Mouse (Mus musculus) olfactory bulb, adult 2 months (tissue): ENCODE results near the gene Mrpl24. TPM values are rescaled to one million over a fixed set of nuclear protein-coding genes. Genes with fewer than 3 reads are reported as not detected.

ENCODE experiments used
- H3K27ac ChIP-seq: fragments of 200-500 bp; 2 replicates; pipeline ENCODE4 v1.5.1; 2012; ENCODE audit warnings: low read depth, low read length; ENCODE audit not compliant: insufficient read depth
- H3K4me1 ChIP-seq: fragments of 200-500 bp; 2 replicates; pipeline ENCODE4 v1.6.1; 2012; ENCODE audit warnings: low read length; ENCODE audit not compliant: control insufficient read depth, insufficient read depth
- H3K4me3 ChIP-seq: fragments of 200-500 bp; 2 replicates; pipeline ENCODE4 v1.5.1; 2012; ENCODE audit warnings: mild to moderate bottlenecking, low read depth, low read length, moderate library complexity; ENCODE audit not compliant: insufficient read depth
- CTCF ChIP-seq: fragments of 200-500 bp; IDR thresholded peaks from 2 replicates; pipeline ENCODE4 v1.5.1; 2012; ENCODE audit warnings: low read depth, mild to moderate bottlenecking, low read length, moderate library complexity; ENCODE audit not compliant: insufficient read depth
- POLR2A ChIP-seq: fragments of 200-500 bp; IDR thresholded peaks from 2 replicates; pipeline ENCODE4 v1.6.1; 2012; ENCODE audit warnings: mild to moderate bottlenecking, low read depth, low read length, moderate library complexity; ENCODE audit not compliant: insufficient read depth
- WGBS: fragments of 180-500 bp; shearing (Covaris S2); methylation state at CpG from one replicate; pipeline ENCODE4 v1.1.7; 2018; 5-methylcytosine and 5-hydroxymethylcytosine counted together
- polyA plus RNA-seq: library from polyadenylated mRNA; stranded (reverse); fragments of >200 nt; gene quantifications from 2 replicates; pipeline ENCODE4 v1.2.4, GENCODE M21; 2012; ENCODE audit warnings: low replicate concordance; ENCODE audit not compliant: missing spikeins, insufficient read depth, insufficient read length

Mrpl24 gene
- polyA plus RNA-seq, 1 experiment: not detected

GRCm38 (mm10) chr3:87927452-87927851 is 8.1 kb downstream of the Mrpl24 start:
- Histone ChIP-seq H3K4me3 (no peak overlapping the region), H3K27ac (no peak overlapping the region), H3K4me1 (peaks cover 4% of the 10 kb centered on the region)
- TF ChIP-seq POLR2A (no peak), CTCF (no peak)
- WGBS: 90% methylated on average over 5 of the region's 5 CpGs

GRCm38 (mm10) chr3:87929341-87930077 is 10.2 kb downstream of the Mrpl24 start:
- TF ChIP-seq CTCF (no peak), POLR2A (no peak)
- Histone ChIP-seq H3K4me1 (peaks cover 5% of the 10 kb centered on the region), H3K27ac (peak overlapping the region; percentile 68; the same call in 1 of the 2 replicates), H3K4me3 (peak overlapping the region; percentile 81)
- 4% methylated on average over 26 of the region's 26 CpGs for WGBS

- Histone ChIP-seq H3K4me1 (peaks cover 8% of the 10 kb centered on the region), H3K27ac (peak within 1 kb of the TSS; percentile 68; the same call in 1 of the 2 replicates), H3K4me3 (peak within 1 kb of the TSS; percentile 81)
- WGBS: under 1% methylated on average over 78 of the region's 78 CpGs
- TF ChIP-seq CTCF: peak; percentile 86
- peak; percentile 50 for TF ChIP-seq POLR2A
Observed at GRCm38 (mm10) chr3:87930078-87930795, 10.9 kb downstream of the Mrpl24 start, which contains the start of the genes Isg20l2 and Rrnad1. Isg20l2 (plus strand) TSS chr3:87930314. Rrnad1 (minus strand) TSS chr3:87930717.

GRCm38 (mm10) chr3:87934026-87934425 is 14.7 kb downstream of the Mrpl24 start:
- Histone ChIP-seq H3K27ac (no peak overlapping the region), H3K4me1 (peaks cover 13% of the 10 kb centered on the region), H3K4me3 (no peak overlapping the region)
- WGBS: 46% methylated on average over 5 of the region's 5 CpGs
- TF ChIP-seq POLR2A: no peak
- no peak for TF ChIP-seq CTCF

DNA sequence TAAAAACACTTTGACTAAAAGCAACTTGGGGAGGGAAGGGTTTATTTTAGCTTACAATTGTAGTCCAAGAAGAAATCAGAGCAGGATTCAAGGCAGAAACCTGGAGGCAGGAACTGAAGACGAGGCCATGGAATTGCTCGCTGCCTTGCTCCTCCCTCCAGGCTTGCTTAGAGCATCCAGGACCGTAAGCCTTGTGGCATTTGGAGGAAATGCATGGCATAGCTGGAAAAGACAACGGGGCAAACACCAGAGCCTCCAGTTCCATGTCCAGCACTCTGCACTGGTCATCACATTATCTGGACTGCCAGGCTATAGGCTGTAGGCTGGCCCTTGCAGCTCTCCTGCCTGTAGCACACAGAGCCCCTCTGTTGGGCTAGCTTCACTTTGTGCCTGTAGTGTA is 15.2 kb downstream of the Mrpl24 start:
- Histone ChIP-seq H3K27ac (no peak overlapping the region), H3K4me3 (no peak overlapping the region), H3K4me1 (peaks cover 13% of the 10 kb centered on the region)
- 45% methylated on average over 4 of the region's 4 CpGs for WGBS
- TF ChIP-seq CTCF: no peak
- no peak for TF ChIP-seq POLR2A

GRCm38 (mm10) chr3:87935201-87935600 is 15.9 kb downstream of the Mrpl24 start:
- 82% methylated on average over 4 of the region's 4 CpGs for WGBS
- Histone ChIP-seq H3K27ac (no peak overlapping the region), H3K4me3 (no peak overlapping the region), H3K4me1 (peaks cover 13% of the 10 kb centered on the region)
- TF ChIP-seq CTCF (no peak), POLR2A (no peak)

DNA sequence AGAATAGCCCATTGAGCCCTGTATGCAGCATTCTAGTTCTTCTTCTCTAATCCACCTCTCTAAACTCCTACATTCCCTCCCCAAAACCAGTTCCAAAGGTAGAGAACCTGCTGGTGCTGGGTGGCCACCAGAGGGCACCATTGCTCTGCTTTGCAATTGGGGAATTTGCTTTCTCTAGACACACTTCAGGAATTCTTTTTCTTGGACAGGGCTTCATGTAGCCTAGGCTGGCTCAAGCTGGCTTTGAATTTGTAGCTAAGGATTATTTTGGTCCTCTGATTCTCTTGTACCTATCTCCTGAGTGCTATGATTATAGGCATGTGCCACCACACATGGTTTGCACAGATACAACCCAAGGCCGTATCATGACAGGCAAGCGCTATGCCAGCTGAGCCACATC is 16.5 kb downstream of the Mrpl24 start:
- Histone ChIP-seq H3K27ac (no peak overlapping the region), H3K4me3 (no peak overlapping the region), H3K4me1 (peaks cover 13% of the 10 kb centered on the region)
- WGBS: 89% methylated on average over 2 of the region's 2 CpGs
- TF ChIP-seq POLR2A: no peak
- 0 out of 2 replicates have a peak, but pooled peaks have one; percentile 30 for TF ChIP-seq CTCF

- WGBS: 55% methylated on average over 5 of the region's 5 CpGs
- TF ChIP-seq CTCF (no peak), POLR2A (no peak)
- Histone ChIP-seq H3K27ac (no peak overlapping the region), H3K4me1 (peaks cover 5% of the 10 kb centered on the region; the same call in 1 of the 2 replicates), H3K4me3 (no peak overlapping the region)
Observed at GRCm38 (mm10) chr3:87940611-87941010, 21.3 kb downstream of the Mrpl24 start.

DNA sequence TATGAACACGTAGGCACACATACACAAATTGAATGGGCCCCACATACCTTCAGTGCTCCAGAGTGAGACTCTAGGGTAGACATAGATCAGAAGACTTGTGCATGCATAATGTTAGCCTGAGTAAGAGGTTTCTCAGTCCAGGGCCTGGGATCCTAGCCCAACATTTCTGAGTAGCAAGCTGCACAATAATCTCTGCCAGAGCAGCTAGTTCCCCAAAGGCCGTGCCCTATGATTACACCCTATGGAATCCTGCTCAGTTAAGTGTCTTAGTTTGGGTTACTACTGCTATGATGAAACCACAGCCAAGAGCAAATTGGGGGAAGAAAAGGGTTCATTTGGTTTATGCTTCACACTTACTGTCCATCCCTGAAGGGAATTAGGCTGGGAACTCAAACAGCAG is 23.2 kb downstream of the Mrpl24 start:
- Histone ChIP-seq H3K4me1 (peaks cover 17% of the 10 kb centered on the region), H3K4me3 (no peak overlapping the region), H3K27ac (no peak overlapping the region)
- 82% methylated on average over 2 of the region's 2 CpGs for WGBS
- no peak for TF ChIP-seq CTCF
- TF ChIP-seq POLR2A: no peak
